Mouse (Mus musculus): ENCODE data around the gene Vps33a. TPM values are rescaled to one million over a fixed set of nuclear protein-coding genes. Genes with fewer than 3 reads are reported as not detected.

The Vps33a gene
- polyA plus RNA-seq, 1 experiment from 2014 or later, result 29.9 TPM

- Histone ChIP-seq H3K4me3 (ENCODE audit: low read depth, low read length) (no peak overlapping the region), H3K36me3 (ENCODE audit: control insufficient read depth, insufficient read depth, low read length) (peaks cover 39% of the 10 kb centered on the region), H3K27me3 (replicated peaks; ENCODE audit: control insufficient read depth, insufficient read depth, low read length) (no peaks in the 10 kb centered on the region), H3K9ac (ENCODE audit: low read length) (no peak overlapping the region), H3K27ac (ENCODE audit: low read depth) (no peak overlapping the region), H3K9me3 (ENCODE audit: control insufficient read depth, low read length) (no peaks in the 10 kb centered on the region), H3K4me1 (replicated peaks; ENCODE audit: control insufficient read depth, insufficient read depth, low read length) (no peaks in the 10 kb centered on the region), H3K4me2 (ENCODE audit: low read length) (no peak overlapping the region)
- ATAC-seq (replicated peaks; ENCODE audit: low FRiP score, low TSS enrichment, low read depth) (no peak), DNase-seq (ENCODE audit: low spot score) (no peak)
- WGBS, result 54% methylated on average over 6 of the region's 6 CpGs
These were observed 26.5 kb upstream of the Vps33a start for GRCm38 (mm10) chr5:123599319-123599718.

DNA sequence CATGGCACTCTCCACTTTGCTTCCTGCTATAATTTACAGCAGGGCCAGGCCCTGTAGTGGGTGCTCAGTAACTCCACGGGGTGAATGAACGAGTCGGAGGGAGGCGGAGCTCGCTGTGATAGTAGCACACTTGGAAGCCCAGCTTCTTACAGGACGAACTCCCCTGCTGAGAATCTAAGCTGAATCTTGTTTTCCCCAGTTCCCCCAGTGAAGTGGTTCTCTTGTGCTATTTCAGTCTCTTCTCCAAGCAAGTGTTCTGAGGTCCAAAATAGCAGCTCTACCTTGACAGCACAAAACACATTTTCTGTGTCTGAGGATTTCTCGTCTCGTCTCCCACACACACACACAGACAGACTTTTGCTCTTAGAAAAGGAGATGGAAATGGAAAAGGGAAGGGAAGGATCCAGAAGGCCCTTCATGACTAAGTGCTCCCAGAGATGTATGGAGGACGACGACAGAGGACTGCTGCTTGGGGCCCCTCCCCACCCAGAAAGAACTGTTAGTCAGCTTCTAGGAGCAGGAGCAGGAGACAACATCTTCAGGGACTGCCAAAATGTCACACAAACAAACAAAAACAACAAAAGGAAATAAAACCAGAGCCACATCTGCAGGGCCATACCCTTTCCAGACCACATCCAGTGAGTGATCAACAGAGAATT, 20.9 kb upstream of the Vps33a start:
- Histone ChIP-seq H3K9ac (ENCODE audit: low read length) (no peak overlapping the region), H3K4me3 (ENCODE audit: low read depth, low read length) (no peak overlapping the region), H3K27me3 (replicated peaks; ENCODE audit: control insufficient read depth, insufficient read depth, low read length) (no peaks in the 10 kb centered on the region), H3K36me3 (ENCODE audit: control insufficient read depth, insufficient read depth, low read length) (peaks cover 30% of the 10 kb centered on the region), H3K4me2 (ENCODE audit: low read length) (no peak overlapping the region), H3K9me3 (ENCODE audit: control insufficient read depth, low read length) (no peaks in the 10 kb centered on the region), H3K4me1 (replicated peaks; ENCODE audit: control insufficient read depth, insufficient read depth, low read length) (no peaks in the 10 kb centered on the region), H3K27ac (ENCODE audit: low read depth) (no peak overlapping the region)
- DNase-seq (ENCODE audit: low spot score) (no peak), ATAC-seq (replicated peaks; ENCODE audit: low FRiP score, low TSS enrichment, low read depth) (no peak)
- 77% methylated on average over 10 of the region's 10 CpGs for WGBS

GRCm38 (mm10) chr5:123580043-123580442, 7.2 kb upstream of the Vps33a start:
- no peaks in the 10 kb centered on the region for H3K4me1 ChIP-seq (replicated peaks; ENCODE audit: control insufficient read depth, insufficient read depth, low read length)
- no peaks in the 10 kb centered on the region for H3K27me3 ChIP-seq (replicated peaks; ENCODE audit: control insufficient read depth, insufficient read depth, low read length)
- no peak overlapping the region for H3K27ac ChIP-seq (ENCODE audit: low read depth)
- no peak overlapping the region for H3K4me2 ChIP-seq (ENCODE audit: low read length)
- H3K9ac ChIP-seq (ENCODE audit: low read length), result no peak overlapping the region
- no peaks in the 10 kb centered on the region for H3K9me3 ChIP-seq (ENCODE audit: control insufficient read depth, low read length)
- WGBS, result 86% methylated on average over 6 of the region's 6 CpGs
- no peak overlapping the region for H3K4me3 ChIP-seq (ENCODE audit: low read depth, low read length)
- no peak for ATAC-seq (replicated peaks; ENCODE audit: low FRiP score, low TSS enrichment, low read depth)
- no peak for DNase-seq (ENCODE audit: low spot score)
- H3K36me3 ChIP-seq (ENCODE audit: control insufficient read depth, insufficient read depth, low read length), result peaks cover 41% of the 10 kb centered on the region

- 93% methylated on average over 3 of the region's 3 CpGs for WGBS
- DNase-seq (ENCODE audit: low spot score) (no peak), ATAC-seq (replicated peaks; ENCODE audit: low FRiP score, low TSS enrichment, low read depth) (no peak)
- no peak overlapping the region for H3K4me3 ChIP-seq (ENCODE audit: low read depth, low read length)
- H3K4me1 ChIP-seq (replicated peaks; ENCODE audit: control insufficient read depth, insufficient read depth, low read length), result peaks cover 6% of the 10 kb centered on the region; the same call in 1 of the 2 replicates
- no peaks in the 10 kb centered on the region for H3K27me3 ChIP-seq (replicated peaks; ENCODE audit: control insufficient read depth, insufficient read depth, low read length)
- H3K9me3 ChIP-seq (ENCODE audit: control insufficient read depth, low read length), result no peaks in the 10 kb centered on the region
- H3K4me2 ChIP-seq (ENCODE audit: low read length), result no peak overlapping the region
- H3K9ac ChIP-seq (ENCODE audit: low read length), result no peak overlapping the region
- H3K27ac ChIP-seq (ENCODE audit: low read depth), result no peak overlapping the region
- H3K36me3 ChIP-seq (ENCODE audit: control insufficient read depth, insufficient read depth, low read length), result peaks cover 29% of the 10 kb centered on the region
These were observed 3.9 kb upstream of the Vps33a start for GRCm38 (mm10) chr5:123576696-123577095.

- ATAC-seq (replicated peaks; ENCODE audit: low FRiP score, low TSS enrichment, low read depth) (0 out of 2 replicates have a peak, but pooled peaks have one; percentile 29), DNase-seq (ENCODE audit: low spot score) (peak; percentile 53)
- peak overlapping the region; percentile 94 for H3K4me3 ChIP-seq (ENCODE audit: low read depth, low read length)
- no peaks in the 10 kb centered on the region for H3K27me3 ChIP-seq (replicated peaks; ENCODE audit: control insufficient read depth, insufficient read depth, low read length)
- H3K36me3 ChIP-seq (ENCODE audit: control insufficient read depth, insufficient read depth, low read length), result peaks cover 27% of the 10 kb centered on the region
- no peaks in the 10 kb centered on the region for H3K9me3 ChIP-seq (ENCODE audit: control insufficient read depth, low read length)
- peak overlapping the region; percentile 64 for H3K4me2 ChIP-seq (ENCODE audit: low read length)
- 62% methylated on average over 8 of the region's 8 CpGs for WGBS
- H3K4me1 ChIP-seq (replicated peaks; ENCODE audit: control insufficient read depth, insufficient read depth, low read length), result peaks cover 6% of the 10 kb centered on the region; the same call in 1 of the 2 replicates
- no peak overlapping the region for H3K27ac ChIP-seq (ENCODE audit: low read depth)
- no peak overlapping the region for H3K9ac ChIP-seq (ENCODE audit: low read length)
These were observed 524 bp upstream of the Vps33a start for GRCm38 (mm10) chr5:123573362-123573761.

GRCm38 (mm10) chr5:123561128-123561527, 11.7 kb downstream of the Vps33a start:
- ATAC-seq (replicated peaks; ENCODE audit: low FRiP score, low TSS enrichment, low read depth) (no peak), DNase-seq (ENCODE audit: low spot score) (no peak)
- H3K36me3 ChIP-seq (ENCODE audit: control insufficient read depth, insufficient read depth, low read length), result peaks cover 67% of the 10 kb centered on the region
- 95% methylated on average over 11 of the region's 11 CpGs for WGBS
- no peak overlapping the region for H3K27ac ChIP-seq (ENCODE audit: low read depth)
- H3K4me3 ChIP-seq (ENCODE audit: low read depth, low read length), result no peak overlapping the region
- no peak overlapping the region for H3K4me2 ChIP-seq (ENCODE audit: low read length)
- H3K9me3 ChIP-seq (ENCODE audit: control insufficient read depth, low read length), result no peaks in the 10 kb centered on the region
- no peaks in the 10 kb centered on the region for H3K4me1 ChIP-seq (replicated peaks; ENCODE audit: control insufficient read depth, insufficient read depth, low read length)
- no peak overlapping the region for H3K9ac ChIP-seq (ENCODE audit: low read length)
- H3K27me3 ChIP-seq (replicated peaks; ENCODE audit: control insufficient read depth, insufficient read depth, low read length), result no peaks in the 10 kb centered on the region

- Histone ChIP-seq H3K36me3 (ENCODE audit: control insufficient read depth, insufficient read depth, low read length) (peaks cover 58% of the 10 kb centered on the region), H3K4me1 (replicated peaks; ENCODE audit: control insufficient read depth, insufficient read depth, low read length) (no peaks in the 10 kb centered on the region), H3K27me3 (replicated peaks; ENCODE audit: control insufficient read depth, insufficient read depth, low read length) (no peaks in the 10 kb centered on the region), H3K4me2 (ENCODE audit: low read length) (no peak overlapping the region), H3K9ac (ENCODE audit: low read length) (no peak overlapping the region), H3K27ac (ENCODE audit: low read depth) (no peak overlapping the region), H3K9me3 (ENCODE audit: control insufficient read depth, low read length) (no peaks in the 10 kb centered on the region), H3K4me3 (ENCODE audit: low read depth, low read length) (no peak overlapping the region)
- DNase-seq (ENCODE audit: low spot score) (no peak), ATAC-seq (replicated peaks; ENCODE audit: low FRiP score, low TSS enrichment, low read depth) (no peak)
- WGBS, result 88% methylated on average over 8 of the region's 8 CpGs
These were observed 13.2 kb downstream of the Vps33a start for GRCm38 (mm10) chr5:123559588-123559987.

DNA sequence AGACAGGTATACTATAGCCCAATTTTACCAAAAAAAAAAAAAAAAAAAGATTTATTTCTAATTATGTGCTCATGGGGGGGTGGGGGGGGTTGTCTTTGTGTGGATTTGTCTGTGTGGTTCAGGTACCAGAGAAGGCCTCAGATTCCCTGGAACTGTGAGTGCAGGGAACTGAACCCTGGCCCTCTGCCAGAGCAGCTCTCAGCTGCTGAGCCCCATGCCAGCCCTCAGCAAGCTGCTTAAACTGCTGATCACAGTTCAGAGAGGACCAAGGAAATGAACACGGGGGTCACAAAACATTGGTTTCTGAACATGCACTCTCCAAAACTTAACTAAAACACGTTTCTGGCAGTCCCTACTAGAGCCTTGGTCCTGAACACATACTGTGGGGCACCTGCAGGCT, 16.4 kb downstream of the Vps33a start:
- no peak overlapping the region for H3K4me2 ChIP-seq (ENCODE audit: low read length)
- no peak overlapping the region for H3K4me3 ChIP-seq (ENCODE audit: low read depth, low read length)
- no peaks in the 10 kb centered on the region for H3K9me3 ChIP-seq (ENCODE audit: control insufficient read depth, low read length)
- H3K4me1 ChIP-seq (replicated peaks; ENCODE audit: control insufficient read depth, insufficient read depth, low read length), result no peaks in the 10 kb centered on the region
- H3K9ac ChIP-seq (ENCODE audit: low read length), result no peak overlapping the region
- H3K27me3 ChIP-seq (replicated peaks; ENCODE audit: control insufficient read depth, insufficient read depth, low read length), result no peaks in the 10 kb centered on the region
- no peak overlapping the region for H3K27ac ChIP-seq (ENCODE audit: low read depth)
- ATAC-seq (replicated peaks; ENCODE audit: low FRiP score, low TSS enrichment, low read depth), result no peak
- no peak for DNase-seq (ENCODE audit: low spot score)
- WGBS, result 72% methylated on average over 2 of the region's 2 CpGs
- peaks cover 36% of the 10 kb centered on the region for H3K36me3 ChIP-seq (ENCODE audit: control insufficient read depth, insufficient read depth, low read length)

DNA sequence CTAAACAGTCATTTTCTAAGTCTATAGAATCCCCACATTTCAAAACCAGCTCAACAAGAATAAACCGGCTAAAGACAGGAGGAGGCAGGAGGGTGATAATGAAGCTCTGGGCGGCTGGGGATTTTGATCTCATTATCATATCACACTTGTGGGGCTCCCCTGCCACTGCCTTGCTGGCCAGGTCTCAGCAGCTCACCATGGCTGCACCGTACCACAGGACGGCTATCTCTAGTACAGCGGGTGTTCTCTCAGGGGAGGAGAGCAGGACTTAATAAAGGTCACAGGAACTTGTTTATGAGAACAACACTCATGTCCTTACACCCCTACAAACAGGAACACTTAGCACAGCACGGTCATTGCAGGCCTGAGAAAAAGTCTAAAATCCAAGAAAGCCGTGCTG, 17.1 kb downstream of the Vps33a start:
- H3K9me3 ChIP-seq (ENCODE audit: control insufficient read depth, low read length), result no peaks in the 10 kb centered on the region
- 90% methylated on average over 7 of the region's 7 CpGs for WGBS
- no peak overlapping the region for H3K4me2 ChIP-seq (ENCODE audit: low read length)
- H3K27ac ChIP-seq (ENCODE audit: low read depth), result no peak overlapping the region
- no peak overlapping the region for H3K4me3 ChIP-seq (ENCODE audit: low read depth, low read length)
- no peaks in the 10 kb centered on the region for H3K4me1 ChIP-seq (replicated peaks; ENCODE audit: control insufficient read depth, insufficient read depth, low read length)
- no peak for DNase-seq (ENCODE audit: low spot score)
- no peak for ATAC-seq (replicated peaks; ENCODE audit: low FRiP score, low TSS enrichment, low read depth)
- peaks cover 36% of the 10 kb centered on the region for H3K36me3 ChIP-seq (ENCODE audit: control insufficient read depth, insufficient read depth, low read length)
- H3K9ac ChIP-seq (ENCODE audit: low read length), result no peak overlapping the region
- H3K27me3 ChIP-seq (replicated peaks; ENCODE audit: control insufficient read depth, insufficient read depth, low read length), result no peaks in the 10 kb centered on the region
